Mouse (Mus musculus) lung, embryonic 14.5 days (tissue): ENCODE data around the gene Tmprss13. TPM values are rescaled to one million over a fixed set of nuclear protein-coding genes. Genes with fewer than 3 reads are reported as not detected.

Experiments used
- ATAC-seq: fragments of 200-750 bp; cut with Nextera tagmentation; 2 replicates; pipeline ENCODE4 v1.8.0; 2017; ENCODE audit warnings: mild to moderate bottlenecking, moderate TSS enrichment, moderate library complexity; ENCODE audit not compliant: insufficient read depth
- DNase-seq: peaks from one replicate; pipeline ENCODE4 v3.0.0-alpha.2; 2015
- H3K27ac ChIP-seq: fragments of 300-500 bp; sonication (generic); 2 replicates; pipeline ENCODE4 v1.5.1; 2014; ENCODE audit warnings: low read depth, mild to moderate bottlenecking, moderate library complexity
- H3K27me3 ChIP-seq: fragments of 300-500 bp; sonication (generic); 2 replicates; pipeline ENCODE4 v1.6.1; 2014; ENCODE audit warnings: low read length, control low read depth; ENCODE audit not compliant: insufficient read depth
- H3K36me3 ChIP-seq: fragments of 300-500 bp; sonication (generic); 2 replicates; pipeline ENCODE4 v1.6.1; 2014; ENCODE audit warnings: control low read depth; ENCODE audit not compliant: insufficient read depth
- H3K4me1 ChIP-seq: fragments of 300-500 bp; sonication (generic); 2 replicates; pipeline ENCODE4 v1.6.1; 2014; ENCODE audit warnings: antibody characterized with exemption, control low read depth; ENCODE audit not compliant: insufficient read depth
- H3K4me2 ChIP-seq: fragments of 300-500 bp; sonication (generic); 2 replicates; pipeline ENCODE4 v1.6.1; 2014; ENCODE audit warnings: mild to moderate bottlenecking
- H3K4me3 ChIP-seq: fragments of 300-500 bp; sonication (generic); 2 replicates; pipeline ENCODE4 v1.5.1; 2014; ENCODE audit warnings: low read depth, low read length
- H3K9ac ChIP-seq: fragments of 300-500 bp; sonication (generic); 2 replicates; pipeline ENCODE4 v1.6.1; 2014
- H3K9me3 ChIP-seq: fragments of 300-500 bp; sonication (generic); 2 replicates; pipeline ENCODE4 v1.6.1; 2016; ENCODE audit warnings: low read depth, low read length, control low read depth
- CTCF ChIP-seq: IDR thresholded peaks from 2 replicates; pipeline ENCODE4 v1.5.1; 2016; ENCODE audit warnings: antibody characterized with exemption, low read depth
- WGBS: fragments of 180-500 bp; shearing (Covaris S2); extraction: QIAGEN DNeasy Blood & Tissue Kit; methylation state at CpG from one replicate; pipeline ENCODE4 v1.1.7; 2014; 5-methylcytosine and 5-hydroxymethylcytosine counted together
- polyA plus RNA-seq: library from polyadenylated mRNA; unstranded; fragments of >200 nt; fragmentation: Nextera tagmentation; extraction: Ambion mirVana; gene quantifications from 2 replicates; pipeline ENCODE4 v1.2.1, GENCODE M21; 2014

Gene Tmprss13
- polyA plus RNA-seq = 0.12 TPM in 2 replicates

DNA sequence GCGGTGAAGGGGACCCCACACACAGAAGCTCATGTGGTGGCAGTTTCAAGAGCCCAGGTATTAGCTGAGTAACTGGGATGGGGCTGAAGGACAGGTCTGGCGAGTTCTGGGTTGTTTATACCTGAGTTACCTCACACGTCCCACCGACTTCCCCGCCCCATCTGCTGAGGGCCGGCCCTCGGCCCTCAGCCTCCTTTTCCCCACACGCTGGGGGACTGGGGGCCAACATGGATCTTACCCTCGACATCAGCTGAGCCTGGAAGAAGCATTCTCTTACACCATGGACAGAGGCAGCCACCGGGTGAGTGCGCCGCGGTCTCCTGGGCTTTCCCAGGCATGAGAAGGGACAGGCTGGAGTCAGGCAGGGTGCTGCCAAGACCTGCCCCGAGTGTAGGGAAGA, at the start of gene Tmprss13:
Gene Tmprss13, plus strand, starts transcription at position 246 of the 400 bp plus-strand sequence.
- Histone ChIP-seq H3K9me3 (no peaks in the 10 kb centered on the region), H3K9ac (no peak within 1 kb of the TSS), H3K36me3 (no peaks in the 10 kb centered on the region), H3K27me3 (peaks cover 5% of the 10 kb centered on the region; the same call in 1 of the 2 replicates), H3K4me3 (no peak within 1 kb of the TSS), H3K27ac (no peak within 1 kb of the TSS), H3K4me2 (no peak within 1 kb of the TSS), H3K4me1 (peaks cover 5% of the 10 kb centered on the region; the same call in 1 of the 2 replicates)
- ATAC-seq (no peak), DNase-seq (peak; percentile 24)
- 14% methylated on average over 14 of the region's 14 CpGs for WGBS
- no peak for TF ChIP-seq CTCF

DNA sequence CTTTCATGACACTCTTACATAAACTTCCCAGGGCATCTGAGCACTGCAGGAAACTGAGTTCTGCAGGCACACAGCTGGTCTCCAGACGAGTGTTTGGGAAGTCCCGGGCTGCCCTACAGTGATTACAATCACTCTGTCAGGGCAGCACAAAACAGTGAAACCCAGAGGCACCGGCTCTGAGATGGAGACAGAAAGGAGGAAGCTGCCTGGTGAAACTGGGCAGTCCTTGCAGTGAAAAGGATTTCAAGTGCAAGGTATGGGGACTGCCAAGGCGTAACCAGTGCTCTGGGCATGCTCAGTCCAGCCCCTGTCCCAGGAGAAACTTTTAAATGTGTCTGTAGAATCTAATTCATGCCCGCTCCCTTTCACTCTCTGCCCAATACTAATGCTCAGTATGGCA, 46.7 kb upstream of the Tmprss13 start:
- H3K4me3 ChIP-seq = no peak overlapping the region
- DNase-seq = no peak
- 38% methylated on average over 5 of the region's 5 CpGs for WGBS
- no peak for TF ChIP-seq CTCF
- no peaks in the 10 kb centered on the region for H3K9me3 ChIP-seq
- ATAC-seq = no peak
- H3K4me2 ChIP-seq = no peak overlapping the region
- peaks cover 23% of the 10 kb centered on the region for H3K27me3 ChIP-seq
- H3K4me1 ChIP-seq = no peaks in the 10 kb centered on the region
- H3K9ac ChIP-seq = no peak overlapping the region
- H3K36me3 ChIP-seq = no peaks in the 10 kb centered on the region
- H3K27ac ChIP-seq = no peak overlapping the region

DNA sequence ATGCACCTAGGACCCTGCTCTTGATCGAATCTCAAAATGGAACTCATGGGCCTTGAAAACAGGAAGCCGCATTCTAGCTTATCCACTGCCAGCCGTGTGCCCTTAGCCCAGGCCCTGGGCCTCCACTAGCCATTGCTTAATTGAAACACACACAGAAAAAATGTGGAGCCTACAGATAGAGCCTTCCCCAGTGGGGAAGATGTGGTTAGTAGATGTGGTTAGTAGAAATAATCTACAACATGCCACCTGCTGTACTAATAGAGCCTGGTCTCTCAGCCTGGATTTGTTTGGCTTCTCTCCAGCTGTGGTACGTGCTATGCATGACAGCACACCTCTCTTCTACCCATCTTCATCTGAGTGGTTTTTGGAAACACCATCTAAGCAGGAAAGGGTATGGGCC, 44.7 kb upstream of the Tmprss13 start:
- Histone ChIP-seq H3K4me3 (no peak overlapping the region), H3K9ac (no peak overlapping the region), H3K4me1 (no peaks in the 10 kb centered on the region), H3K4me2 (no peak overlapping the region), H3K9me3 (no peaks in the 10 kb centered on the region), H3K27ac (no peak overlapping the region), H3K27me3 (peaks cover 3% of the 10 kb centered on the region; the same call in 1 of the 2 replicates), H3K36me3 (no peaks in the 10 kb centered on the region)
- ATAC-seq (no peak), DNase-seq (no peak)
- no peak for TF ChIP-seq CTCF
- WGBS = 82% methylated on average over 4 of the region's 4 CpGs

DNA sequence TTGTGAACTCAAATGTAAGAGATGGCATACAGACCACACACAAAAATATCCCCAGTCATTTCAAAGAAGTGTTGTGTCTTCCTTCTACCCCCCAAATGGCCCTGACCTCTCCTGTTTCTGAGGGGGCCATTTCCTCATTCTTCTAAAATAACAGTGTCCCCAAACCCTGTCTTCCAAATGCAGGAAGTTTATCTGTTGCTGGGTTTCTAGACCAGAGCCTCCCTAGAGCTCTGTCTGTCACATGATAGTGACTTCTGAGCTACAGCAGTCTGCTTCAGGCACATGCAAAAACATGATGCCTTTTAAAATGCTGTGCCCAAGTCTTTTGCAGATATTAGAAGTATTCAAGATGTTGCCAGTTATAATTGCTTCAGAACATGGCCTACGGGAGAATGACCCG, 44.3 kb upstream of the Tmprss13 start:
- Histone ChIP-seq H3K36me3 (no peaks in the 10 kb centered on the region), H3K4me2 (no peak overlapping the region), H3K9me3 (no peaks in the 10 kb centered on the region), H3K27ac (no peak overlapping the region), H3K4me3 (no peak overlapping the region), H3K9ac (no peak overlapping the region), H3K27me3 (no peaks in the 10 kb centered on the region), H3K4me1 (no peaks in the 10 kb centered on the region)
- 85% methylated on average over 2 of the region's 2 CpGs for WGBS
- no peak for ATAC-seq
- no peak for TF ChIP-seq CTCF
- DNase-seq = no peak

DNA sequence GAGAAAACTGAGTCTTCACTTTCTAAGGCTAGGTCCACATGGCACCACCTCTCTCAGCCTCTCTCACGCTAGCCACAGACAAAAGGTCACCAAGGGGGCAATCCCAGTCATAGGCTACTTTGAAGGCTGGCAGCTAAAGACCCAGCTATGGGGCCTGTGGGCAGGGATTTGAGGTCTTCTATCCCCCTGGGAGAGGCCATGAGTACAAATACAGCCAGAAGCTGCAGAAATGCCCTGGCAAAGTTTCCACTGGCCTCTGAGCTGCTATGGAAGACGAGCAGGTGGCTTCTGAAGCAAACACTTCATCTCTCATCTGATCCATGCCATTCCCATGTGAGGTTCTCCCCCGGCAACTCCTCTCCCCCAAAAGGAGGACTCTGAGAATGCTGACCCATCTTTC, 38.8 kb upstream of the Tmprss13 start:
- Histone ChIP-seq H3K36me3 (no peaks in the 10 kb centered on the region), H3K4me1 (no peaks in the 10 kb centered on the region), H3K9me3 (no peaks in the 10 kb centered on the region), H3K4me3 (no peak overlapping the region), H3K27me3 (no peaks in the 10 kb centered on the region), H3K27ac (no peak overlapping the region), H3K9ac (no peak overlapping the region), H3K4me2 (no peak overlapping the region)
- DNase-seq (peak; percentile 12), ATAC-seq (no peak)
- TF ChIP-seq CTCF = no peak
- 50% methylated on average over 3 of the region's 3 CpGs for WGBS

DNA sequence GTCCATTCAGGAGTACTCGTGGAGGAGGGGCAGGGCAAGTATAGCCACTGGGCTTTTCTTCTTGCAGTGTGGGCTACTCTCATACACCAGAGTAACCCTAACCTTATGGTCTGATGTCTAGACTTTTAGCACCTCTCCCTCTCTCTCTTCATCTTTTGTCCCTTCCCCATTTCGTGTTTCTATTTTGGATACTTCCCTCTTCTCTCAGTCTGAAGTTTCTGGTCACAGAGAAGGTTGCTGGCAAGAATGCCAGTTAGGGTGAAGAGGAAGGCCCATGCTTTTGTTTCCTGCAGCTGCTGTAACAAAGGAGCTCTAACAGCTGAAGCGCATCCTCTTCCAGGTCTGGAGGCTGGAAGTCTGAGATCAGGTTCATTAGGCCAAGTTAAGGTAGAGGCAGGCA, 38.0 kb upstream of the Tmprss13 start:
- no peak for DNase-seq
- no peak overlapping the region for H3K4me2 ChIP-seq
- H3K27me3 ChIP-seq = no peaks in the 10 kb centered on the region
- no peaks in the 10 kb centered on the region for H3K4me1 ChIP-seq
- WGBS = 82% methylated on average over 3 of the region's 3 CpGs
- ATAC-seq = no peak
- H3K36me3 ChIP-seq = no peaks in the 10 kb centered on the region
- H3K9me3 ChIP-seq = no peaks in the 10 kb centered on the region
- H3K9ac ChIP-seq = no peak overlapping the region
- no peak overlapping the region for H3K27ac ChIP-seq
- H3K4me3 ChIP-seq = no peak overlapping the region
- TF ChIP-seq CTCF = no peak

DNA sequence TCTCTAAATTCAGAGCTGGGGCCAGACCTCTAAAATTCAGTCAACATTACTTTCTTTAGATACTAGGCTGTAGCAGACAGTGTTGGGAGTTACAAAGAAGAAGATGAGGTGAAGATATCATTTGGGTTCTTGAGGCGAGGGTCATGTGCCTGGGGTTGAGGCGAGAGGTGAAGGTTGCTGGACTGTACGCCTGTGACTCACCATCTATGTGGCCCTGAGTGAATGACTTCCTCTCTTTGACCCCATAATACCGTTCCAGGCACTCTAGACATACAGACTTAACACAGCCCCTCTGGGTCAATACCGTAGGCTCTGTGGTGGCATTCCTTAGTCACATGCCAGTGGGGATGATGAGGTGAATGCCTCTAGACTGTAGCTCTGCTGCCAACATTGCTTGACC, 36.4 kb upstream of the Tmprss13 start:
- Histone ChIP-seq H3K4me1 (no peaks in the 10 kb centered on the region), H3K4me2 (no peak overlapping the region), H3K9me3 (no peaks in the 10 kb centered on the region), H3K27ac (no peak overlapping the region), H3K9ac (no peak overlapping the region), H3K4me3 (no peak overlapping the region), H3K27me3 (no peaks in the 10 kb centered on the region), H3K36me3 (no peaks in the 10 kb centered on the region)
- DNase-seq (no peak), ATAC-seq (no peak)
- 78% methylated on average over 5 of the region's 5 CpGs for WGBS
- TF ChIP-seq CTCF = no peak
